Mouse (Mus musculus): Measurements from ENCODE around the gene Efnb2.

DNA sequence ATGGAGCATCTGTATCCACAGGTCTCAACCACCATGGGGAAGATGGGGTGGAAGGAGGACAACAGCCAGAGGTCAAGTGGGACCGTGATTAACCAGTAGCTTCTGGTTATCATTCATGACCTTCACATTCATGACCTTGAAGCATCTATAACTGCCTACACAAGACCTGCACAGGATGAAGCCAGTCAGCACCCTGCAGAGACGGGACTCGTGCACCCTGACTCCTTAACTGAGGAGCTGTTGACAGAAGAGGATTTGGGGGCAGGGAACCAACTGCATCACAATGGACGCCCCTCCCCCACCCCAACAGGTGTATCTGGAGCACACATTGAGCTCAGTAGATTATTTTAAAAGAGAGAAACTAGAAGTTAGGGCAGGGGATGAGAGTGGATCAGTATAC is 49.1 kb downstream of the Efnb2 start:
- TF ChIP-seq POLR2A (IDR thresholded peaks at IDR 0.05; ENCODE audit: insufficient read depth, low read depth, low read length) (no peak), CTCF (IDR thresholded peaks at IDR 0.05) (no peak), EP300 (IDR thresholded peaks at IDR 0.05; ENCODE audit: insufficient read depth, low read depth, low read length) (no peak)

All from heart, adult 2 months (tissue).